Mouse (Mus musculus) liver, adult 2 months (tissue): ENCODE results near the gene Klhl30.

ENCODE experiments used
- CTCF ChIP-seq: fragments of 200-500 bp; IDR thresholded peaks from 2 replicates; pipeline ENCODE4 v1.5.1; 2011; ENCODE audit warnings: low read depth, low read length, control low read depth
- POLR2A ChIP-seq: fragments of 200-500 bp; IDR thresholded peaks from 2 replicates; pipeline ENCODE4 v1.6.1; 2011; ENCODE audit warnings: low read length, control low read depth; ENCODE audit not compliant: insufficient read depth; ENCODE audit errors: extremely low read depth

DNA sequence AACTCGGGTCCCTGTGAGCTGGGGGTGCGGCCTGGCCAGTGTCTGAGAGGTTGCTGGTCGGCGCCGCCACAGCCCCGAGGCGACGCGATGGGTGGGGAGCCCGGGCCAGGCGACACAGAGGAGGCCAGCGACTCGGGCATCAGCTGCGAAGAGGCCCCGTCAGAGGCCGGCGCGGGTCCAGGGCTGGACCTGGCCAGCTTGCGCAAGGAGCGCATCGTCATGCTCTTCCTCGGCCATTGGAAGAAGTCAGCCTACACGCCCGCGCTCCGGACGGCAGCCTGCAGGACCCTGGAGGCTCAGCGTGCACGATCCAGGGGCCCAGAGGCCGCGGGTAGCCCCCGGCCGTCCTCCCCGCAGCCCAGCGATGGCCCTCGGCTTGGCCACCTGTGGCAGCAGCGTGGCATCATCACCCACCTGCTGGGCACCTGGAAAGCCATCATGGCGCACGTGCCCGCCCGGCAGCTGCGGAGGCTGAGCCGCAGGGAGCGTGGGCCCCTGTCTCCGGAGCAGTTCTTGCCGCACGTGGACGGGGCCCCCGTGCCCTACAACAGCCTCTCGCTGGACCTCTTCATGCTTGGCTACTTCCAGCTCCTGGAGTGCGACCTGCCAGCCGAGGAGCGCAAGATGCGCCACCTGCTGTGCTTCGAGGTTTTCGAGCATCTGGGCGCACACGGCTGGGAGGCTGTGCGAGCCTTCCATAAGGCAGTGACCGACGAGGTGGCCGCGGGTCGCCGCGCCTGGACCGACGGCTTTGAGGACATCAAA lies 5.7 kb upstream of the Klhl30 start:
- TF ChIP-seq POLR2A (no peak), CTCF (peak; percentile 29; the same call in 1 of the 2 replicates)
